Mouse (Mus musculus) left cerebral cortex, postnatal 25 days (tissue): ENCODE data around the gene Myo1d. TPM values are rescaled to one million over a fixed set of nuclear protein-coding genes. Genes with fewer than 3 reads are reported as not detected.
A peak's percentile ranks its signal among the peaks of the same experiment; 100 is the strongest.

Source experiments
- DNase-seq, 2 experiments: peaks; one replicate each; pipeline ENCODE4 v3.0.0; 2022; ENCODE audit warnings: low spot score in 2 of 2, mixed read lengths in 1 of 2
- intact Hi-C: fragments of 180-260 bp; cut with DNase I; formaldehyde crosslinking; loops from one replicate; pipeline ENCODE4 v1.15.1; 2025
- total RNA-seq, 2 experiments: library from RNA; stranded (reverse); gene quantifications; 2 replicates each; pipeline ENCODE4 v1.2.3; 2021

Gene Myo1d
- total RNA-seq, 2 experiments from 2014 or later: 4.7 to 6.5 TPM

DNA sequence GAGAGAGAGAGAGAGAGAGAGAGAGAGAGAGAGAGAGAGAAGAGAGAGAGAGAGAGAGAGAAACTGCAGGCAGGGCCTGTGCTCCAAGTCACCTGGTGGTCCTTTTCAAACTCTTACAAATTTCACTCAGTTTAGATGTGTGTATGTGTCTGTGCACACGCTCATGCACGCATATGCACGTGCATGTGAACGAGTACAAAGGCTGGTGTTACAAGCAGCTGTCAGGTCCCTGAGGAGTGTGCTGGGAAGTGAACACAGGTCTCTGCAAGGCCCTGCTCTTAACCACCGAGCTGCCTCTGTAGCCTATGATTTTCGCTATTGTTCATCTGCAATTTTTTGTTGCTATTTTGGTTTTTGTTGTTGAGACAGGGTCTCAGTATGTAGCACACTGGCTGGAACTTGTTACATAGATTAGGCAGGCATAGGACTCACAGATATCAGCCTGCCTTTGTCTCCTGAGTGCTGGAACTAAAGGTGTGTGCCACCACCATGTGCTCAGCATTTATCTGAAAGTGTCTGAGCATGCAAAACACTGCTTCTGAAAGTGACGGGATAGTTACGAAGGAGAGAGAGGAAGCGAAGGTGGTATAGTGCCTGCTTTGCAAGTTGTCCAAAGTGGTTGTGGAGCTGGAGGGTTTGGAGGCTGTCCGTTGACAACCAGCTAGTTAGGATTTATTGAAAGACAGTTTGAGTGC lies 282.5 kb downstream of the Myo1d start:
- no peak for DNase-seq
- intact Hi-C loops: no loop called here

DNA sequence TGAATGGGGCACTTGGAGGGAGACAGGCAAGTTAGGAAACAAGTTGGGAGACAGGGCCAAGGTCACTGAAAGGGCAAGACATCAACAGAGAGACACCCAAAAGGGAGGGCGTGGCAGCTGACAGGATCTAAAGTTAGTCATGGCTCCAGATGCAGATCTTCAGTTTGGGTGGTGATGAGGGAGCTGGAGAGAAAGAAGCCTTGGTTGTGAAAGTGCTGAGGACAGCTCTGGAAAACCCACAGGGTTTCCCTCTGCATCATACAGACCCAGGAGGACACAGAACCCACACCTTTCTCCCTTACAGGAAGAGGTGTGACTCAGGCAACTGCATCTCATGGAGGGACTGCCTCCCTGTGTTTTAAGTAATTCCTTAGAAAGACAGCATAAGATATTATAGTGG lies 283.2 kb downstream of the Myo1d start:
- DNase-seq: no peak
- intact Hi-C loops: no loop called here

DNA sequence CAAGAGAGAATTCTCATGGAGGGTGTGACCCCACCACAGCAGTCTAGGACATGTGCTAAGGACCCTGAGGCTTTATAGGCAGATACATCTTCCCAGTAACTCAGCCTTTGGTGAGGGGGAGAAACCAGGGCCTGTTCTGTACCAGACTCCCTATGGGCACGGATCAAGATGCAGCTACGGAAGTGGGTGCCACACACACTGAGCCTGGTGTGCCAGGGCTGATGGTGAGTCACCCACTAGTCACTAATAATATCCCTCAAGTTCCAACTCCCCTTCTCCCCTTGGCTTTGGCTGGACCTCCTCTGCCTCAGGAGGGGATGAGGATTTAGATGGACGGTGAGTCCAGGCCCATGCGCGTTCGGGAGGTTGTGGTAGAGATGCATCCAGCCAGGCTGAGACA lies 283.9 kb downstream of the Myo1d start:
- no peak for DNase-seq
- intact Hi-C loops: no loop called here

DNA sequence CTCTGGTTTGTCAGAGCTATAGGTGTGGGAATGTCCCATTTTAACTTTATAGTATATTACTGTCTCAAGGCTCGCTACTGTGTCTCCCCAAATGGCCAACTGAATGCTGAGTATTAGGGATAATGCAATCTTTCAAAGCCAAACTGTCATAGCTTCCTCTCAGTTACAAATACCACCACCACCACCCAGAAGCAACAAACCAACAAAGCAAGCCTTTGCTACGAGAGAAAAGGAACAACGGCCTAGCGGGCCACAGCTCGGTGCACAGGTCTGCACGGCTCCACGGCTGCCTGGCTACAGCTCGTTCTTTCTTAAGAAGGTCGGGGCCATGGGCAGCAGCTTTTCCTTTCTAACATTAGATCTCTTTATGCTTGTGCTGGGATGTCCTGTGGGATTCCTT lies 285.0 kb downstream of the Myo1d start:
- DNase-seq: no peak
- intact Hi-C loops: no loop called here

DNA sequence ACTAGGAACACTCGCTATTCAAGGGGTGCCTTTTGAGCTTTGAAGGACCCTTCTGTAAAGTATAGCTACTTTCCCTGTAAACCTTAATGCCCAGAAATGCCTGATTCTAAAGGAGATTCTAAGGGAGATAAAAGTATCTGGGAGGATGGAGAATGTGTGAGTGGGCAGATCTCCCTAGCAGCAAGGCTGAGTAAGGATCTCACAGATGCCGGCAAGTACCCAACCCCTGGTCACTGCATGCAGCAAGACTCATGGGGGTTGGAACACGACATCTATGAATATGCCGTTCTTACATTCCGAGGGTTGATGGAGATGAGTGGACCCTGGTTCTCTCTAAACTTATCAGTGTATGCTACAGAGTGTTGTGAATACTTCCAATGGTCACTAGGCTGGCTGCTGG lies 286.6 kb downstream of the Myo1d start:
- DNase-seq: peak in 1 of 2 experiments; percentile 70
- intact Hi-C loops: no loop called here

DNA sequence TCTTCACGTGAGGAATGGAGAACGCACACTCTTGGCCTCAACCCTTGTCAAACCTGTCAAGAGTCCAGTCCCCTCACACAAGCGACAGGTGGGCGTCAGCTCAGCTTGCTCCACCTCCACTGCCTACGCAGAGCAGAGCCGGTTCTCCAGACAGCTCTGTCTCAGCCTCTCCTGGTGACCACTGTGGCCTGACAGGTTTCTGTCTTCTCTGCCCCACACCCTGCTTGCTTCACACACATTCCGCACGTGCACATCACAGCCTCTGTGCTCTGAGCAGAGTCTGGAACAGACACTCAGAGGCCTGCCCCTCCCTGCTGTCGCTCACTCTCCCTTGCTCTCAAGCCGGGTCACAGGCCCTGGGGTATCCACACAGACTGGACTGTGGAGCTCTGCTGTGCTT lies 289.0 kb downstream of the Myo1d start:
- intact Hi-C loops: no loop called here
- DNase-seq: no peak

DNA sequence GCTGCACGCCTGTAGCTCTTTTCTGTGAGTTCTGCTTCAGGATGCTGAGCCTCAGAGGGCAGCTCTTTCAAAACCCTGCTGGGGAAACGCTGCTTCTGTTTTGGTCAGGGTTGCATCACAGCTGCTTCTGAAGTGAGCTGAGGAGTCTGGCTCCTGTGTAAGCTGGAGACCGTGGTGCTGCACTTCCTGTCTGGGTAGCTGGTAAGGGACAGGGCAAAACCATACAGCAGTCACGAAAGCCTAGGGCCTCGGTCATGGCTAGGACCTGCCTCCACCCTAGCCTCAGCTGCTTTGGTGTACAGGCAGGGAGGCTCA lies 290.0 kb downstream of the Myo1d start:
- DNase-seq: peak in 1 of 2 experiments; percentile 60
- intact Hi-C loops: loop anchor here (5.0 kb wide), 1 partner anchor 77 kb away; no protein-coding TSS in a partner anchor

DNA sequence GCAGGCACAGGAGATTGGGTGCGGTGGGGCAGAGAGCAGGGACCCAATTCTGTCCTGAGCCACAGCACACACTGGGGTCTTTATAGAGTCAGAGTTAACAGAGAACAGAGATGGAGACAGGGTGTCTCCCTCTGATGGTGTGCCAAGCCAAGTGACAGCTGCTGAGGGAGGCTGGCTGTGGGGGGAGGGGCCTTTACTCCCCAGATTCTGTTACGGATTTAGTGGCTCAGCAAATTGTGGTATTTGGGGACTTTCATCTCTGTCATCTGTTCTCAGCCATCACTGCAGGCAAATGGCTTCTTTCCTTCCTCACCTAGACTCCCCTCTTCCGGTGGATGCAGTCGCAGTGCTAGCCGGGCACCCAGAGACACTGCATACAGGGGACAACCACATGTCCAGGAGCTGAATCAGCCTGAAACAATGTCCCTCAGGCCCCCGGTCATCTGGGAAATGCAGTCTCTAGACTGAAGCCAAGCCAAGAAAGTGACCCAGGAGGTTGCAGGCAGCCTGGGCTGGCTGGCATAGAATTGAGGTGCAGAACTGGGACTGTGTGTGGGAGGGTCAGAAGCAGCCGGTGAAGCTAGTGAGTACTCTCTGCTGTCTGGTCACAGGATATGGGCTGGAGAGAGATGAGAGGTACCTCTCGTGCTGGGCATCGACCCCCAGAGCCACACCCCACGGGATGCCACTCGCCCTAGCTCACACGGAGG lies 290.5 kb downstream of the Myo1d start:
- intact Hi-C loops: loop anchor here (5.0 kb wide), 1 partner anchor 78 kb away; no protein-coding TSS in a partner anchor
- peak; percentile 76 to 83 for DNase-seq

DNA sequence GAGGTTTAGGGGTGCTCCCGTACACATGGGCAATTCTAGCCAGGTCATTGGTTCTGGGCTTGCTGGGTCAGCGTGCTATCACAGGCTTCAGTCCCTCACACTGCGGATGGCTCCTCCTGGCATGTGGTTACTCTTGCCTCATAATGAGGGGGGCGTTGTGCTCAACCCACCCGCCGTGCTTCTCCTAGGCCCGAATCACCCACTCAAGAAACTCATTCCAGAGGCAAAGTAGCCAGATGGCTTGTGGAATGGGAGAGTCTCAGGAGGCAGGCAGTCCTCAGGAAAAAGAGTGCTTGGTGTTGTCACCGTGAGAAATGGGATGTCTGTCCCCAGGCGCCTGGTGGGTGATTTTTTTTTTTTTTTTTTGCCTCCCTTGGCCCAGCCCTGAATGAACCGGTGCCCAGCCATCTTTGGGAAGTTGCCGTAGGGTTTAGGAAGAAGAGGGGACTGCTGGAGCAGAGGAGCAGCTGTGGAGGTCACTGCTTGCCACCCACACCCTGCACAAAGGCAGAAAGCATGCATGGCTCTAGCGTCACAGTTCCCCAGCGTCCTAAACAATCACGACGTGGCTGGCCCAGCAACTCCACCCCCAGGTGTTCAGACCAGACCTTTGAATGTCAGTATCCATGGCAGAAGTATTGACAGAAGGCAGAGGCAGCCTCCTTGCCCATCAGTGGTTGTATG lies 291.8 kb downstream of the Myo1d start:
- intact Hi-C loops: loop anchor here (1.0 to 5.0 kb wide), 2 partner anchors 16 to 79 kb away; no protein-coding TSS in a partner anchor
- DNase-seq: peak in 1 of 2 experiments; percentile 92

DNA sequence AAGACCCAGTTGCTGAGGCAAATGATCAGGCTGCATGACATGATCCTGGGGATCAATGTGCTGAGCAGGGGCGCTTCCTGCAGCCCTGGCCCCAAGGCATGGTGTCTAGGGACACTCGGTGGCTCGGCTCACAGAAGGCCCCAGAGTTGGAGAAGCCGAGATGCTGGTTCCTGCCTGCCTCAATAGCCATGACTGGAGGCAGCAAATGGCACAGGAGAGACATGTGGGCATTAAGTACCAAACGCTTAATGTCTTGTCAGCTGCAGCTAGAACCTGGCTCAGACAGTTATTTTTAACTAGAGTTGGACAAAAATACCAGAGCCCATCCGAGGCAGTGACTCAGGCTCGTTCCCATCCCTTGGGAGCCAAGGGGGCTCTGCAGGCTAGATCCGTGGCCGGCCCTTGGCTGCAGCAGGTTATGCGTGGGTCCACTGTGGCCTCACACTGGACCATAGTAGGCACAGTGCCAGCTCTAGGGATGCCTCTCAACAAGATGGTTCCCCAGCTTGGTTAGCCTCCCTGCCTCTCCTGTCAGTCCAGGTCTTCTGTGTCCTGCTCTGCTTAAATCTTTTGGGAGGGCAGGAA lies 294.1 kb downstream of the Myo1d start:
- DNase-seq: peak; percentile 46 to 54
- intact Hi-C loops: loop anchor here (1.0 to 5.0 kb wide), 2 partner anchors 82 to 118 kb away; no protein-coding TSS in a partner anchor

DNA sequence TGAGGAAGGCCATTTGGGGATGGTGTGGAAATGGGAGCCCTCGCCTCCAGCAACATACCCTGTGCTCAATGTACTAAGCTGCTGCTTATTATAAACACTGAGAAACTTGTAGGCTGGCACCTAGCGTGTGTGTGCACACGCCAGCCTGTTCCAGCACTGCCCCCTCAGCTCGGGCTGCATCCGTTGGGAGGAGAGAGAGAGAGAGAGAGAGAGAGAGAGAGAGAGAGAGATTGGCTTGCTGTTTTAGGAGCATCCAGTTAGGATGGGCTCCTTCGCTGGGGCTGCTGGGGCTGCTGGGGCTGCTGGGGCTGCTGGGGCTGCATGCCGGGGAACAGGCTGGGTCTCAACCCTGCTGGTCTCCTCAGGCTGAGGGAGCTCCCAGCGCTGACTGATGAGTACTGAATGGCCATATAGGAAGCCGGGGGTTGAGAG lies 294.7 kb downstream of the Myo1d start:
- intact Hi-C loops: loop anchor here (1.0 to 5.0 kb wide), 2 partner anchors 82 to 118 kb away; no protein-coding TSS in a partner anchor
- DNase-seq: peak; percentile 69 to 85

DNA sequence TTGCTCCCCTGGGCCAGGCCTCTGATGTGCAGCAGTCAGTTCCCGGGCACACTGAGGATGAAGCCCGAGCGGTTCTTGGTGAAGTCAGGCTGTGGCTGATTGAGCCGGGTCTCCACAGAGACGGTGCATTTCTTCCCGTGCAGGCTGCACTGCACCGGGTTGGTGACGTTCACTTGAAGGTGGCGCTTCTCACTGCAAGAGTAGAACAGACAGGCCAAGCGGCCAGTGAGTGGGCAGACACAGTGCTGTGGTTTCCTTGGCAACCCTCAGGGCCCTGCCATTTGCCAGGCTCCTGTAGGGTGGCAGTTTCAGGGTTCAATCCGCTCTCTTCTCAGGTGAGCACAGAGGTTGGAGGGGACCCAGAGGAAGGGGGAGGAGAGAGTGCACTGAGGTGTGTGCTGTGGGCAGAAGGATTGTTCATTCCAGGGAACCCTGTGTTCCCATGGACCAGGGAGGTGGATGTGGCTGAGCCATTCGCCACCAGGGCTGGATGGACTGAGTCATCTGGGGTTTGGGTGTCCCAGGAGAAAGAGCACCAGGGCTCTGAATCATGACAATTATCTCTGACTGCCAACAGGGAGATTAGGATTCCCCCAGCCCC lies 295.5 kb downstream of the Myo1d start:
- intact Hi-C loops: loop anchor here (5.0 kb wide), 1 partner anchor 33 kb away; no protein-coding TSS in a partner anchor

DNA sequence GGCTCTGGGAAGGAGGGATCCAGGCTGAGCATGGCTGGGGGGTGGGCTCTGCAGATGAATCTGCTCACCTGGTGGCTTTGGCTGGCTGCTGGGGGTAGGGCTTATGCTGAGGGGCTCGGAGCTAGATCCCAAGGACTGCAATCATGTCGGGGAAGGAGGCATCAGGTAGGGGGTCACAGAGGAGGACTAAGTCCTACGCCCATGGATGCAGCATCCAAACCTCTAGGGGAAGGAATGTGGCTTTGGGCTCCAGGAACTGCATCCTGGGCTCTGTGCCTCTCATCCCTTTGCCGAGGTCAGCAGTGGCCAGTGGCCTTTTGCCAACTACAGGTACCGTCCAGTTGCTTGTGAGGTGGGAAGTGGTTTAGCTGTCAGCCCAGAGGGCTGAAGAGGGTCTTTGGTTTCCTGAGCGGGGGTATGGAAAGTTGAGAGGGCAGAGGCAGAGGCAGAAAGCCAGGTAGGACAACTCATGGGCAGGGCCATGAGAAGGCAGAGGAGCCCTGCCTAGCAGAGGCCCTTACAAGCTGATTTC lies 296.2 kb downstream of the Myo1d start:
- intact Hi-C loops: loop anchor here (5.0 kb wide), 1 partner anchor 34 kb away; no protein-coding TSS in a partner anchor
- no peak for DNase-seq

More for the DNA sequence above, 295.5 kb downstream of the Myo1d start:
- peak; percentile 87 to 96 for DNase-seq

DNA sequence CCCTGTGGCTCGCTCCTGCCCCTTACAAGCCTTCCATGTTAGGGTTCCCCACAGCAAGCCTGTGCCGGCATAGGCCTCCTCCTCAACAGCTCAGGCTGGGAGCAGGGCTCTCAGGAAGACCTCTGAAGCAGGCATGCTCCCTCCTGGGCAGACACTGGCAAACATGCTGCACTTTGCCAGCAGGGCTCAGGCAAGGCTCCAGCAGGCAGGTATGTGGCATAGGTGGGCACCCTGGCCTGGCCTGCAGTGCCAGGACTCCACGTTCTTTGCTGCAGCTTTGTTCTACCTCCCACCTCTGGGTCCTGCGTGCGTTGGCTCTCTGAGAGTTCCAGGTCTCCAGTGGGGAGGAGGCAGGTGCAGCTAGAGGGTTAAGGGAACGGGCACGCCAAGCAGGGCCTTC lies 296.9 kb downstream of the Myo1d start:
- peak; percentile 49 to 50 for DNase-seq
- intact Hi-C loops: loop anchor here (5.0 kb wide), 1 partner anchor 34 kb away; no protein-coding TSS in a partner anchor

DNA sequence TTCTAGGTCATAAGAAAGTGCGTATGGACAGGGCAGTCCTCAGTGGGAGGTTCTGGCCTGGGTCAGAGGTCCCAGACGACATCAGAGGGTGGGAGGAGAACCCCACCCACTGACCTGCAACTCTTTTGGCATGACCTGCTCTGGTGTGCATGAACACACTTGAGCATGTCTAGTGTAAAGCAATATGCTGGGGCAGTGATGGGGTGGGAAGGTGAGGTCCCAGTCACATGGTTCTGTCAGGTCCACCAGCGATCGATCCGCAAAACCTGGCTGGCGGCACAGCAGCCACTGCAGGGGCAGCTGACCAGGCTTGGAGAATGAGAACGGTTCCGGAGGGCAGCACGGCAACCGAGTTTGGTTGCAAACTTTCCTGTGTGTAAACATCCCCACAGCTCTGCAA lies 297.5 kb downstream of the Myo1d start:
- no peak for DNase-seq
- intact Hi-C loops: loop anchor here (5.0 kb wide), 1 partner anchor 35 kb away; no protein-coding TSS in a partner anchor

DNA sequence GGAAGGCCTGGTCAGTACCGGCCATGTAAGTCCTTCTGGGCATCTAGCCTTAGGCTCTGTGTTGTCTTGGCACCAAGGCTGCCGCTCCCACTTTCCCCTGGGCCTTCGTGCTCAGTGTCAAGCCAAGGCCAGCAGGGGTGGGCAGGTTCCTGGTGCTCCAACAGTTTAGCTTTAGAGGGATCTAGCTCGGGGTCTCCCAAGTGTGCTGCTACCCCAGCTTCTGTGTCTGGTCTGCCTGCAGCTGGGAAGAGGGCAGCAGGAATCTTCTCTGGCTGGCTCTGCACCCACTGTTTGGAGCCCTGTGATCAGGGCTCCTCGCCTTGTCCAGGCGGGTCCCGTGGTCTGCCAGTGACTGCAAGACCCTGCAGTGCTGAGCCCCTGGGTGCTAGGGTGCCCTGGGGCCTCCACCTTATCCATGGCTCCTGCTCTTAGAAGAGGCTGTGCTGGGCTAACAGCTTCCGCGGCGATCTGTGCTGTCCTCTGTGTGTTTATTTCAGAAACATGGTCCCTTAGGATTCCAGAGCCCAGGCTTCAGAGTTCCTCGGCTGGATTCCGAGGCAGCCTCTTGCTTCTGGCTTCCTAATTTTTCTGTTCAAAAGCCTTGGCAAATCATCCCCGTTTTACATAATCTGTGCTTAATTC lies 298.3 kb downstream of the Myo1d start:
- DNase-seq: peak; percentile 23 to 48

DNA sequence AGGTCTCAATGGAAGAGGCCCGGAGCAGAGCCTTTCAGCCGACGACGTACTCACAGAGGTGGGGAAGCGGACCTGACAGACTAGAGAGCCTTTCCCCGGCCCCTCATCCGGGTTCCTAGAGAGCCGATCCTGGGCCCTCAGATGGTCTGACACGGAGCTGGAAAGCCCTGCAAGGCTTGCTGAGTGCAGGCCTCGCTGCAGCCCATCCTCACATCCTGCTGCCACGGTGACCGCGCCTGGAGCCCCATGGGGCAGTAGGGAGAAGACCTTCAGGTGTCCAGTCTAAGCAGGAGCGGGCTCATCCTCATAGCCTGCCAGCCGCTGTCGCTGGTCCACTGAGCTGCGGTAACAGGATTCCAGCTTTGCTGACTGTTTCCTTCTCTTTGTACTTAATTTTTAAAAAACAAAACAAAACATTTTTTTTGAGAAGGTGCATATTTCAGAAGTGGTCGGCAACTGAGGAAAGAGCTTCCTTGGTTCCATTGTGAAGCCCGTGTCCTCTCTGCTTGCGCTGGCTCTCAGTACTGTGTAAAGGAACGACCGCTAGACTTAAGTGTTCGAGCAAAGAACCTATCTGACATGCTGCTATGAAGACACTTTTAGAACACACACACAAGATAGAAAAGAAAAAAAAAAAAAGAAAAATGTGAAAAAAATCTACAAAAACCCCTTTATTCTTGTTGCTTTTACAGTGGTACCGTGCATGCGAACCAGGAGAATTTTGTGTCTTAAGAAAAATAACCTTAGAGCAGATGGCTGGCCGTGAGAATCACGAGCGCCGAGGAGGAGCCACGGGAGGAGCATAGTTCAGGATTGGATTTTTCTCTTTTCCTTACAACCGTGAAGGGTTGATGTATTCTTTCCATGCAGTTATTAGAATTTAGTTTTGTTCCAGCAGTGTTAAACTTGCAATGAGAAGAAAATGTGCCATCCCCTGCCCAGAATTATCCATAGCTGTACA lies 299.6 kb downstream of the Myo1d start:
- peak; percentile 12 to 29 for DNase-seq

More for the DNA sequence above, 298.3 kb downstream of the Myo1d start:
- intact Hi-C loops: loop anchor here (5.0 kb wide), 1 partner anchor 36 kb away; no protein-coding TSS in a partner anchor

More for the DNA sequence above, 299.6 kb downstream of the Myo1d start:
- intact Hi-C loops: loop anchor here (5.0 kb wide), 2 partner anchors 37 to 72 kb away; no protein-coding TSS in a partner anchor
